Mouse (Mus musculus) thymus, adult 2 months (tissue): Measurements from ENCODE around the gene Shisa8. TPM values are rescaled to one million over a fixed set of nuclear protein-coding genes. Genes with fewer than 3 reads are reported as not detected.

ENCODE experiments used
- DNase-seq: peaks from one replicate; pipeline ENCODE4 v3.0.0; 2021
- H3K27ac ChIP-seq: fragments of 200-500 bp; 2 replicates; pipeline ENCODE4 v1.5.1; 2012; ENCODE audit warnings: low read length, control low read depth; ENCODE audit not compliant: control insufficient read depth, insufficient read depth
- H3K27me3 ChIP-seq: fragments of 200-500 bp; 2 replicates; pipeline ENCODE4 v1.6.1; 2012; ENCODE audit warnings: mild to moderate bottlenecking, low read length, moderate library complexity, mixed read lengths; ENCODE audit not compliant: control insufficient read depth, insufficient read depth
- H3K36me3 ChIP-seq: fragments of 200-500 bp; 2 replicates; pipeline ENCODE4 v1.6.1; 2012; ENCODE audit warnings: mild to moderate bottlenecking, low read length, moderate library complexity; ENCODE audit not compliant: control insufficient read depth, insufficient read depth
- H3K4me1 ChIP-seq: fragments of 200-500 bp; replicated peaks from 2 replicates; pipeline ENCODE4 v1.6.1; 2012; ENCODE audit warnings: low read length; ENCODE audit not compliant: control insufficient read depth, insufficient read depth
- H3K4me3 ChIP-seq: fragments of 200-500 bp; 2 replicates; pipeline ENCODE4 v1.5.1; 2012; ENCODE audit warnings: mild to moderate bottlenecking, low read length, control low read depth, moderate library complexity; ENCODE audit not compliant: control insufficient read depth, insufficient read depth
- CTCF ChIP-seq: fragments of 200-500 bp; IDR thresholded peaks from 2 replicates; pipeline ENCODE4 v1.5.1; 2012; ENCODE audit warnings: mild to moderate bottlenecking, control low read depth, low read length, moderate library complexity, borderline replicate concordance; ENCODE audit not compliant: control insufficient read depth, poor library complexity, insufficient read depth; ENCODE audit errors: extremely low read depth
- POLR2A ChIP-seq: fragments of 200-500 bp; IDR thresholded peaks from 2 replicates; pipeline ENCODE4 v1.6.1; 2012; ENCODE audit warnings: mild to moderate bottlenecking, low read length, control low read depth, moderate library complexity; ENCODE audit not compliant: control insufficient read depth, poor library complexity, insufficient read depth; ENCODE audit errors: extremely low read depth
- WGBS: fragments of 180-500 bp; shearing (Covaris S2); methylation state at CpG from one replicate; pipeline ENCODE4 v1.1.7; 2018; 5-methylcytosine and 5-hydroxymethylcytosine counted together
- polyA plus RNA-seq: library from polyadenylated mRNA; depleted of rRNA; stranded (reverse); fragments of >200 nt; gene quantifications from 2 replicates; pipeline ENCODE4 v1.2.3, GENCODE M21; 2012

The Shisa8 gene
- polyA plus RNA-seq, 1 experiment: 0.93 TPM

GRCm38 (mm10) chr15:82235661-82236060, 23.0 kb upstream of the Shisa8 start:
- Histone ChIP-seq H3K27me3 (no peaks in the 10 kb centered on the region), H3K27ac (no peak overlapping the region), H3K4me1 (no peaks in the 10 kb centered on the region), H3K4me3 (no peak overlapping the region), H3K36me3 (no peaks in the 10 kb centered on the region)
- no peak for DNase-seq
- 61% methylated on average over 10 of the region's 10 CpGs for WGBS
- TF ChIP-seq POLR2A (no peak), CTCF (no peak)

GRCm38 (mm10) chr15:82232651-82233050, 20.0 kb upstream of the Shisa8 start:
- 89% methylated on average over 4 of the region's 4 CpGs for WGBS
- H3K36me3 ChIP-seq: no peaks in the 10 kb centered on the region
- no peak overlapping the region for H3K27ac ChIP-seq
- no peak overlapping the region for H3K4me3 ChIP-seq
- no peak for TF ChIP-seq CTCF
- no peak for TF ChIP-seq POLR2A
- H3K4me1 ChIP-seq: no peaks in the 10 kb centered on the region
- no peaks in the 10 kb centered on the region for H3K27me3 ChIP-seq
- no peak for DNase-seq

- Histone ChIP-seq H3K36me3 (no peaks in the 10 kb centered on the region), H3K27ac (no peak overlapping the region), H3K27me3 (no peaks in the 10 kb centered on the region), H3K4me3 (no peak overlapping the region), H3K4me1 (no peaks in the 10 kb centered on the region)
- no peak for DNase-seq
- WGBS: 73% methylated on average over 11 of the region's 11 CpGs
- TF ChIP-seq CTCF: no peak
- TF ChIP-seq POLR2A: no peak
Measured at GRCm38 (mm10) chr15:82231591-82232378, 19.2 kb upstream of the Shisa8 start.

- Histone ChIP-seq H3K27me3 (no peaks in the 10 kb centered on the region), H3K36me3 (no peaks in the 10 kb centered on the region), H3K4me1 (no peaks in the 10 kb centered on the region), H3K4me3 (no peak overlapping the region), H3K27ac (no peak overlapping the region)
- WGBS: 82% methylated on average over 4 of the region's 4 CpGs
- TF ChIP-seq CTCF (no peak), POLR2A (no peak)
- no peak for DNase-seq
Measured at GRCm38 (mm10) chr15:82231100-82231499, 18.5 kb upstream of the Shisa8 start.

- Histone ChIP-seq H3K36me3 (no peaks in the 10 kb centered on the region), H3K4me3 (no peak overlapping the region), H3K27me3 (no peaks in the 10 kb centered on the region), H3K4me1 (no peaks in the 10 kb centered on the region), H3K27ac (no peak overlapping the region)
- WGBS: 94% methylated on average over 6 of the region's 6 CpGs
- TF ChIP-seq CTCF (no peak), POLR2A (no peak)
- DNase-seq: no peak
Measured at GRCm38 (mm10) chr15:82230098-82230611, 17.5 kb upstream of the Shisa8 start.

- no peak overlapping the region for H3K27ac ChIP-seq
- H3K27me3 ChIP-seq: no peaks in the 10 kb centered on the region
- 0 out of 2 replicates have a peak, but pooled peaks cover 1% of the 10 kb centered on the region for H3K4me1 ChIP-seq
- TF ChIP-seq CTCF: no peak
- TF ChIP-seq POLR2A: no peak
- no peak overlapping the region for H3K4me3 ChIP-seq
- WGBS: 89% methylated on average over 11 of the region's 11 CpGs
- no peak for DNase-seq
- H3K36me3 ChIP-seq: no peaks in the 10 kb centered on the region
Measured at GRCm38 (mm10) chr15:82229542-82230045, 17.0 kb upstream of the Shisa8 start.
